Mouse (Mus musculus) neural tube, embryonic 15.5 days (tissue): ENCODE results near the gene Kcnt2. TPM values are rescaled to one million over a fixed set of nuclear protein-coding genes. Genes with fewer than 3 reads are reported as not detected.

Experiments used
- ATAC-seq: fragments of 200-750 bp; cut with Nextera tagmentation; 2 replicates; pipeline ENCODE4 v1.8.0; 2017; ENCODE audit warnings: mild to moderate bottlenecking, moderate TSS enrichment, moderate library complexity; ENCODE audit not compliant: low FRiP score
- H3K27ac ChIP-seq: fragments of 300-500 bp; sonication (generic); replicated peaks from 2 replicates; pipeline ENCODE4 v1.5.1; 2015; ENCODE audit warnings: mild to moderate bottlenecking, inconsistent platforms
- H3K27me3 ChIP-seq: fragments of 300-500 bp; sonication (generic); replicated peaks from 2 replicates; pipeline ENCODE4 v1.6.1; 2015; ENCODE audit warnings: inconsistent platforms
- H3K36me3 ChIP-seq: fragments of 300-500 bp; sonication (generic); 2 replicates; pipeline ENCODE4 v1.6.1; 2015; ENCODE audit warnings: inconsistent platforms
- H3K4me1 ChIP-seq: fragments of 300-500 bp; sonication (generic); 2 replicates; pipeline ENCODE4 v1.6.1; 2015; ENCODE audit warnings: inconsistent platforms
- H3K4me2 ChIP-seq: fragments of 300-500 bp; sonication (generic); 2 replicates; pipeline ENCODE4 v1.6.1; 2015; ENCODE audit warnings: inconsistent platforms, mild to moderate bottlenecking, moderate library complexity
- H3K4me3 ChIP-seq: fragments of 300-500 bp; sonication (generic); replicated peaks from 2 replicates; pipeline ENCODE4 v1.5.1; 2015; ENCODE audit warnings: mild to moderate bottlenecking, inconsistent platforms
- H3K9ac ChIP-seq: fragments of 300-500 bp; sonication (generic); replicated peaks from 2 replicates; pipeline ENCODE4 v1.6.1; 2015; ENCODE audit warnings: mild to moderate bottlenecking, inconsistent platforms
- H3K9me3 ChIP-seq: fragments of 300-500 bp; sonication (generic); replicated peaks from 2 replicates; pipeline ENCODE4 v1.6.1; 2016; ENCODE audit warnings: inconsistent platforms
- WGBS: fragments of 180-500 bp; shearing (Covaris S2); methylation state at CpG from one replicate; pipeline ENCODE4 v1.1.7; 2015; ENCODE audit warnings: mixed read lengths; 5-methylcytosine and 5-hydroxymethylcytosine counted together
- polyA plus RNA-seq: library from polyadenylated mRNA; unstranded; fragments of >200 nt; fragmentation: Nextera tagmentation; extraction: Ambion mirVana; gene quantifications from 2 replicates; pipeline ENCODE4 v1.2.1, GENCODE M21; 2015

Gene Kcnt2
- polyA plus RNA-seq, 1 experiment from 2014 or later, result 4.3 TPM

DNA sequence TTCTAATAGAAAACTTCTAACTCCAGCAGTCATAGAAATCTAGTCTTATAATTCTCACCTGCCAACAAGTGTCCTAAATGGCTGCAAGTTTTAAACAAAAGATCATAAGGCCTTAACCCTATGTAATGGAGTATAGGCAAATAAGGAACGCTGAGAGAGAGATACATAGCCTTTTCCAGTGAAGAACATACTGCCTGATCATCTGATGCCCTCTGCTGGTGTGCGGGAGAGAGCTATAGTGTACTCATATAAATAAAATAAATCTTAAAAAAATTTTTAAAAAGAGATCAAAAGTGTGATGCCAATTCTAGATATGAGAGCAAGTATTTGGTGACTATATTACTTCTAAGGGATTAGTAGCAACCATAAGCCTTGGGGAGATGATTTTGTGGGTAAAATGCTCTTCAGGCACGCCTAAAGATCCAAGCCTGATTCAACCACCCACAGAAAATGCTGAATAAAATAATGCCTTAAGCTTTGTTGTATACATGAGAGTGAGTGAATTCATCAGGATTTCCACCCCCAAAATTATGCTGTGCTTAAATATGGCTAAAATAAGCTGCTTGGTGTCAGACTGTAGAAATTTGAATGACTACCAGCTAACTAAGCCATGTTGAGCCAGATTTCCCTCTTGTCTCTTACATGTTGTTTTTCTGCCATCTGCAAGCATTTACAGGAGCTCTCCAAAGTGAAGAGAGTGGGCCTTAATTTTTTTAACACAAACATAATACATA, 413.8 kb downstream of the Kcnt2 start:
- no peak for ATAC-seq
- Histone ChIP-seq H3K36me3 (no peaks in the 10 kb centered on the region), H3K9ac (no peak overlapping the region), H3K27ac (no peak overlapping the region), H3K9me3 (no peaks in the 10 kb centered on the region), H3K4me1 (no peaks in the 10 kb centered on the region; the same call in 1 of the 2 replicates), H3K27me3 (no peaks in the 10 kb centered on the region), H3K4me2 (no peak overlapping the region), H3K4me3 (no peak overlapping the region)
- WGBS, result 69% methylated on average over 3 of the region's 3 CpGs

DNA sequence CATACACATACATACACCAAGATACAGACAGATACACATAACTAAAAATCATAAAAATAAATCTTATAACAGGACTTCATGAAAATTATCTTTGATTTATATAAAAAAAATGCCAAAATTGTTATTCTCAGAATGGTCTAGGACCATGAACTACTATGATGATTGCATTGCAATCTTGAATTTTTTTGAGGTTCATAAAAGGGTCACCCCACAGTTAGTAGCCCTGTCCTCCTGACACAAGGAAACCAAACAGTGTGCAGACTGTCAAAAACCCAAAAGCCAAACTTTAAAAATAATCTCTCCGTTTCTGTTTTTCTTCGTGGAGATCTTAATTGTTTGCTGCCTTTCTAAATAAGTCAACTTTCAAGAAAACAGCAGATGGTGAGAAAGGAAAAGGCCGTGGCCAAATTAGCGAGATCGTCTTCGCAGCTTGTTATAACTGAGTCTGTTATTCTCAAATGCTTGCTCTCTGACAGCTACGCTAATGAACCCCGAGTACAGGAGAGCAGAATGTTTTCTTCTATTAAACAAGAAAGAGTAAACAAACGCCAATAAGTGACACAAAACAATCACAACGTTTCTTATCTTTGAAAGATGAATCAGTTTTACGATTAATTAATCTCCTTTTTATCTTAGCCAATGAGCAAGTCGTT, 414.9 kb downstream of the Kcnt2 start:
- 49% methylated on average over 12 of the region's 12 CpGs for WGBS
- H3K4me2 ChIP-seq, result peak overlapping the region; percentile 41
- no peak overlapping the region for H3K27ac ChIP-seq
- no peaks in the 10 kb centered on the region; the same call in 1 of the 2 replicates for H3K4me1 ChIP-seq
- peak overlapping the region; percentile 17; the same call in 1 of the 2 replicates for H3K4me3 ChIP-seq
- no peak overlapping the region for H3K9ac ChIP-seq
- H3K9me3 ChIP-seq, result no peaks in the 10 kb centered on the region
- H3K36me3 ChIP-seq, result no peaks in the 10 kb centered on the region
- no peaks in the 10 kb centered on the region for H3K27me3 ChIP-seq
- peak; percentile 59; the same call in 1 of the 2 replicates for ATAC-seq

DNA sequence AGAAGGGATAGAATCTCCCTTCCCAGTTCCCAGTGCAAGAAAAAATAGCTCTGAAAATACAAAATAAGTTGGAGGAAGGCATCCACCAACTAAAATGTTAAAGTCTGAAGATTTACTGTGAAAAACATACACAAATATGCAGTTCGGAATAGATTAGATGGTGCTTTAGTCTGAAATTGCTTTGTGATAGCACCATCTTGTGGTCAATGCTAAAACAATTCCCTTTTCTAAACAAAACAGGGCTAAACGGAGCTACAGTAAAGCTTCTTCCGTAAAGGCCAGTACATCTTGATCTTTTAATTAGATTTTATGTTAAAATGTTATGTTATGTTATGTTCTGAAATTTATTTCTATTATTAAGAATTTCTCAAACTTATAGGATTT, 415.4 kb downstream of the Kcnt2 start:
- H3K9me3 ChIP-seq, result no peaks in the 10 kb centered on the region
- H3K9ac ChIP-seq, result no peak overlapping the region
- WGBS, result 25% methylated on average over 3 of the region's 3 CpGs
- peak overlapping the region; percentile 17; the same call in 1 of the 2 replicates for H3K4me3 ChIP-seq
- ATAC-seq, result peak; percentile 79
- H3K36me3 ChIP-seq, result no peaks in the 10 kb centered on the region
- H3K27ac ChIP-seq, result no peak overlapping the region
- no peaks in the 10 kb centered on the region; the same call in 1 of the 2 replicates for H3K4me1 ChIP-seq
- H3K4me2 ChIP-seq, result peak overlapping the region; percentile 41
- H3K27me3 ChIP-seq, result no peaks in the 10 kb centered on the region

Other genes with a start within 250 kb of the Kcnt2 start
- gene Cfh, start 62.4 kb upstream of the Kcnt2 start, polyA plus RNA-seq, result 13.1 and 14.8 TPM in 2 replicates